Mouse (Mus musculus) myocyte (in vitro differentiated cells): ENCODE measurements around the gene Nid2.

Experiments used
- MAX ChIP-seq: IDR thresholded peaks from one replicate; pipeline ENCODE4 v1.6.1; 2011; ENCODE audit warnings: low read depth, mild to moderate bottlenecking, control low read depth
- POLR2A ChIP-seq: IDR thresholded peaks from one replicate; pipeline ENCODE4 v1.6.1; 2011; ENCODE audit warnings: low read depth, mild to moderate bottlenecking, control low read depth, moderate library complexity; ENCODE audit not compliant: insufficient read length
- POLR2AphosphoS2 ChIP-seq: IDR thresholded peaks from one replicate; pipeline ENCODE4 v1.6.1; 2011; ENCODE audit warnings: low read depth, control low read depth; ENCODE audit not compliant: insufficient read length
- TCF12 ChIP-seq: IDR thresholded peaks from one replicate; pipeline ENCODE4 v1.6.1; 2011; ENCODE audit warnings: mild to moderate bottlenecking, control low read depth; ENCODE audit not compliant: poor library complexity, insufficient read depth, severe bottlenecking

GRCm38 (mm10) chr14:19777945-19778344, 26.9 kb downstream of the Nid2 start:
- TF ChIP-seq POLR2A: no peak
- TF ChIP-seq MAX: no peak
- no peak for TF ChIP-seq POLR2AphosphoS2
- no peak for TF ChIP-seq TCF12
